Mouse (Mus musculus) MEL (cell line): ENCODE data around the gene Ergic2. TPM values are rescaled to one million over a fixed set of nuclear protein-coding genes. Genes with fewer than 3 reads are reported as not detected.

Experiments used
- DNase-seq: peaks from one replicate; pipeline ENCODE4 v3.0.0; 2011; ENCODE audit warnings: low read depth, low spot score
- H3K27ac ChIP-seq: 2 replicates; pipeline ENCODE4 v1.5.1; 2012; ENCODE audit warnings: low read depth, mild to moderate bottlenecking, control low read depth, low read length, moderate library complexity; ENCODE audit not compliant: control insufficient read depth
- H3K27me3 ChIP-seq, 2 experiments: fragments of 150-350 bp in 1 of 2; sonication (generic) in 1 of 2; 2 replicates each; pipeline ENCODE4 v1.6.1; 2012; ENCODE audit warnings: low read length in 2 of 2, mild to moderate bottlenecking in 2 of 2, improper control_type of control experiment in 1 of 2, moderate library complexity in 1 of 2; ENCODE audit not compliant: insufficient read depth in 2 of 2, control insufficient read depth in 1 of 2
- H3K36me3 ChIP-seq, 2 experiments: 2 replicates each; pipeline ENCODE4 v1.6.1; 2012 to 2014; ENCODE audit warnings: low read length in 2 of 2, improper control_type of control experiment in 1 of 2, inconsistent platforms in 1 of 2, mild to moderate bottlenecking in 1 of 2; ENCODE audit not compliant: insufficient read depth in 2 of 2, control insufficient read depth in 1 of 2
- H3K4me1 ChIP-seq, 2 experiments: fragments of 150-350 bp in 1 of 2; sonication (generic) in 1 of 2; 2 replicates each; pipeline ENCODE4 v1.6.1; 2012; ENCODE audit warnings: low read length in 2 of 2, improper control_type of control experiment in 1 of 2, mild to moderate bottlenecking in 1 of 2; ENCODE audit not compliant: insufficient read depth in 2 of 2, control insufficient read depth in 1 of 2
- H3K4me3 ChIP-seq, 2 experiments: fragments of 150-350 bp in 1 of 2; sonication (generic) in 1 of 2; 2 replicates each; pipeline ENCODE4 v1.5.1; 2012; ENCODE audit warnings: low read depth in 2 of 2, low read length in 2 of 2, mild to moderate bottlenecking in 2 of 2, moderate library complexity in 2 of 2, control low read depth in 1 of 2, improper control_type of control experiment in 1 of 2; ENCODE audit not compliant: control insufficient read depth in 1 of 2, insufficient read depth in 1 of 2
- H3K79me2 ChIP-seq: 2 replicates; pipeline ENCODE4 v1.6.1; 2012; ENCODE audit warnings: mild to moderate bottlenecking, low read length, moderate library complexity; ENCODE audit not compliant: control insufficient read depth, poor library complexity, insufficient read depth
- H3K9ac ChIP-seq: 2 replicates; pipeline ENCODE4 v1.6.1; 2012; ENCODE audit warnings: low read depth, mild to moderate bottlenecking, control low read depth, low read length, moderate library complexity; ENCODE audit not compliant: control insufficient read depth, poor library complexity, severe bottlenecking
- H3K9me3 ChIP-seq: fragments of 150-350 bp; sonication (generic); replicated peaks from 2 replicates; pipeline ENCODE4 v1.6.1; 2012; ENCODE audit warnings: mild to moderate bottlenecking, low read length, improper control_type of control experiment, moderate library complexity; ENCODE audit not compliant: insufficient read depth
- CTCF ChIP-seq, 3 experiments: IDR thresholded peaks in 2 of 3; conservative IDR thresholded peaks in 1 of 3; 2 replicates each; pipeline ENCODE4 v1.5.1; 2011 to 2012; ENCODE audit warnings: low read length in 3 of 3, low read depth in 2 of 3, mild to moderate bottlenecking in 2 of 3, improper control_type of control experiment in 1 of 3, inconsistent platforms in 1 of 3, mixed read lengths in 1 of 3, moderate library complexity in 1 of 3; ENCODE audit not compliant: control insufficient read depth in 1 of 3, insufficient read depth in 1 of 3, poor library complexity in 1 of 3, severe bottlenecking in 1 of 3
- E2F4 ChIP-seq: IDR thresholded peaks from 2 replicates; pipeline ENCODE4 v1.6.1; 2011; ENCODE audit warnings: low read depth, low read length, improper control_type of control experiment, borderline replicate concordance
- ELF1 ChIP-seq: IDR thresholded peaks from 2 replicates; pipeline ENCODE4 v1.6.1; 2014; ENCODE audit warnings: low read depth, mild to moderate bottlenecking, inconsistent platforms, low read length, improper control_type of control experiment, moderate library complexity
- ETS1 ChIP-seq: IDR thresholded peaks from 2 replicates; pipeline ENCODE4 v1.6.1; 2012; ENCODE audit warnings: low read depth, mild to moderate bottlenecking, inconsistent platforms, low read length, improper control_type of control experiment, moderate library complexity
- HCFC1 ChIP-seq: IDR thresholded peaks from 2 replicates; pipeline ENCODE4 v1.6.1; 2012; ENCODE audit warnings: low read depth, mild to moderate bottlenecking, inconsistent platforms, low read length, improper control_type of control experiment, moderate library complexity
- JUND ChIP-seq: IDR thresholded peaks from 2 replicates; pipeline ENCODE4 v1.6.1; 2011; ENCODE audit warnings: low read depth, mild to moderate bottlenecking, improper control_type of control experiment, low read length
- MAX ChIP-seq: IDR thresholded peaks from 2 replicates; pipeline ENCODE4 v1.6.1; 2011; ENCODE audit warnings: low read length, improper control_type of control experiment
- MEF2A ChIP-seq: IDR thresholded peaks from 2 replicates; pipeline ENCODE4 v1.6.1; 2014; ENCODE audit warnings: low read depth, mild to moderate bottlenecking, inconsistent platforms, low read length, improper control_type of control experiment; ENCODE audit not compliant: poor library complexity, insufficient replicate concordance, severe bottlenecking; ENCODE audit errors: extremely low read depth
- NELFE ChIP-seq: IDR thresholded peaks from 2 replicates; pipeline ENCODE4 v1.6.1; 2011; ENCODE audit warnings: low read depth, low read length, improper control_type of control experiment
- NRF1 ChIP-seq: IDR thresholded peaks from 2 replicates; pipeline ENCODE4 v1.6.1; 2014; ENCODE audit warnings: low read depth, mild to moderate bottlenecking, inconsistent platforms, low read length, improper control_type of control experiment, moderate library complexity; ENCODE audit not compliant: poor library complexity, insufficient read depth, severe bottlenecking
- POLR2AphosphoS2 ChIP-seq: IDR thresholded peaks from 2 replicates; pipeline ENCODE4 v1.6.1; 2011; ENCODE audit warnings: low read length, improper control_type of control experiment
- RAD21 ChIP-seq: IDR thresholded peaks from 2 replicates; pipeline ENCODE4 v1.6.1; 2011; ENCODE audit warnings: mild to moderate bottlenecking, low read depth, low read length, improper control_type of control experiment
- SIN3A ChIP-seq: IDR thresholded peaks from 2 replicates; pipeline ENCODE4 v1.6.1; 2012; ENCODE audit warnings: low read length, improper control_type of control experiment, inconsistent platforms
- SMC3 ChIP-seq: IDR thresholded peaks from 2 replicates; pipeline ENCODE4 v1.6.1; 2011; ENCODE audit warnings: low read depth, low read length, improper control_type of control experiment
- TBP ChIP-seq: IDR thresholded peaks from 2 replicates; pipeline ENCODE4 v1.8.0; 2011; ENCODE audit warnings: low read depth, low read length, improper control_type of control experiment
- TCF12 ChIP-seq: IDR thresholded peaks from 2 replicates; pipeline ENCODE4 v1.6.1; 2014; ENCODE audit warnings: low read depth, mild to moderate bottlenecking, inconsistent platforms, low read length, improper control_type of control experiment, moderate library complexity
- USF2 ChIP-seq, 2 experiments: IDR thresholded peaks; 2 replicates each; pipeline ENCODE4 v1.6.1; 2011 to 2012; ENCODE audit warnings: improper control_type of control experiment in 2 of 2, low read length in 2 of 2, borderline replicate concordance in 1 of 2, inconsistent platforms in 1 of 2, low read depth in 1 of 2, mild to moderate bottlenecking in 1 of 2; ENCODE audit not compliant: insufficient read depth in 1 of 2
- ZC3H11A ChIP-seq: IDR thresholded peaks from 2 replicates; pipeline ENCODE4 v1.6.1; 2012; ENCODE audit warnings: low read depth, mild to moderate bottlenecking, inconsistent platforms, low read length, improper control_type of control experiment
- ZKSCAN1 ChIP-seq: IDR thresholded peaks from 2 replicates; pipeline ENCODE4 v1.6.1; 2012; ENCODE audit warnings: low read depth, mild to moderate bottlenecking, inconsistent platforms, low read length, improper control_type of control experiment, moderate library complexity
- polyA plus RNA-seq, 2 experiments: library from polyadenylated mRNA; stranded (reverse) in 1 of 2; unstranded in 1 of 2; fragments of >175 nt in 1 of 2; fragments of >200 nt in 1 of 2; gene quantifications; 2 replicates each; pipeline versions ENCODE4 v1.2.1 to v1.2.4; 2012; ENCODE audit warnings: low replicate concordance in 2 of 2, low read depth in 1 of 2; ENCODE audit not compliant: insufficient read length in 2 of 2, insufficient read depth in 1 of 2, missing spikeins in 1 of 2
- total RNA-seq: library from RNA; depleted of rRNA; stranded (reverse); fragments of 300-350 nt; gene quantifications from 2 replicates; pipeline ENCODE4 v1.2.3, GENCODE M21; 2012

Gene Ergic2
- total and polyA plus RNA-seq, 3 experiments, result 41.8 to 84.9 TPM; not detected in 1

DNA sequence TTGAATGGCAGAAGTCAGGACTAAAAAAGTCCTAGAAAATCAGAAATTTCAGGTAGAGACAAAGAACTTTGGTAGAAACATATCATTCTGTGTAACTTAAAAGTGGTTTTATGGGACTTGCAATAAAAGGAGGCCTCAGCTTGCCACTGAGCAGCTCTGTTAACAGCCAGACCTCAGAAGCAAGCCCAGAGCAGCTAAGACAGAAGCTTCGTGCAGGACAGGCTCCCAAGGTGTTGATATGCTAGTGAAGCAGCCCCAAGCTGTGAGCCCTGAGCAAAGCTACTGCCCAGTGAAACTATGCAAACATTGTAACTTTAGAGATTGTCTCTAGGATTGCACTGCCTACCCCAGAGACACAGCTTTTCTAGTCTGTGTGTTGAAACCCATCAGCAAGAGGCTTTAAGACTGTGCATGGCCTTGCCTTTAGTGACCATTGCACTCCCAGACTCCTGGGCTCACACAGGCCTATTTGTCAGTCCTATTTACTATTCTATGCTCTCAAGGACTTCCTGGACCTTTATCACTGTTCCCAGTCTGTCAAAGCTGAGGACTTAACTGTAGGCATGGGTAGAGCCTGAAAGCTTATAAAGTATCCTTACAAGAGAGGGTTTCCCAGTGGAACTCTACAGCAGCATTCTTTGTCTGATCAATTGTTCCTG lies 43.4 kb upstream of the Ergic2 start:
- Histone ChIP-seq H3K27me3 (peaks cover 0 to 2% of the 10 kb centered on the region in 2 experiments; a peak in 3 of 4 replicates), H3K9me3 (no peaks in the 10 kb centered on the region), H3K9ac (no peak overlapping the region), H3K79me2 (no peaks in the 10 kb centered on the region), H3K4me3 (no peak overlapping the region)
- TF ChIP-seq ZKSCAN1 (no peak), NELFE (no peak)
- TF ChIP-seq, all 39 proteins: peak for 0
- H3K27ac ChIP-seq, result no peak overlapping the region
- DNase-seq, result no peak
- H3K4me1 ChIP-seq, result no peaks in the 10 kb centered on the region
- H3K36me3 ChIP-seq, result no peaks in the 10 kb centered on the region

GRCm38 (mm10) chr6:148249221-148249620 lies 37.0 kb upstream of the Ergic2 start:
- Histone ChIP-seq H3K27me3 (peaks cover 0 to 2% of the 10 kb centered on the region in 2 experiments; a peak in 3 of 4 replicates), H3K36me3 (no peaks in the 10 kb centered on the region), H3K9me3 (no peaks in the 10 kb centered on the region), H3K9ac (no peak overlapping the region), H3K4me3 (no peak overlapping the region)
- DNase-seq, result no peak
- TF ChIP-seq TBP (no peak), TCF12 (no peak), MEF2A (no peak), MAX (no peak), NRF1 (no peak), ELF1 (no peak)
- TF ChIP-seq, all 39 proteins: peak for 0
- Histone ChIP-seq H3K4me1 (no peaks in the 10 kb centered on the region), H3K27ac (no peak overlapping the region), H3K79me2 (no peaks in the 10 kb centered on the region)

DNA sequence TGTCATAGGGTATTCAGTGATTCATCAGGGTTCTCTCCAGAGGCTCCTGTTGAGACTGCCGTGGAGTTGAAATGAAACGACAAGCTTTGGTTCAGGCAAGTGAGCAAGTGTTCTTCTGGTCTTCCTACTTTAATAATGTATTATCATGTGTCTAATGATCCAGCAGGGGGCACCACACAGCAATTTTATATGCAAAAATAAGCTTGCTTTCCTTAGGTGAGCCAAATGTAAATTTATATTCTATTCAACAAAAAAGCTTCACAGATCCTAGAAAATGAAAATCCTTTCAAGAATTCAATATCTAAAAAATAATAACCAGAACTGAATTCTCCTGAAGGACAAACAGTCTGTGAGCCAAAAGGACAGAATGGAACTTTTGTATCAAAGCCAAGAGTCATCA lies 36.5 kb upstream of the Ergic2 start:
- no peaks in the 10 kb centered on the region for H3K9me3 ChIP-seq
- no peak overlapping the region for H3K9ac ChIP-seq
- H3K79me2 ChIP-seq, result no peaks in the 10 kb centered on the region
- peak; percentile 69 for DNase-seq
- no peaks in the 10 kb centered on the region for H3K4me1 ChIP-seq
- no peak overlapping the region for H3K27ac ChIP-seq
- no peak overlapping the region for H3K4me3 ChIP-seq
- H3K27me3 ChIP-seq, result peaks cover 0 to 2% of the 10 kb centered on the region in 2 experiments; a peak in 3 of 4 replicates
- no peaks in the 10 kb centered on the region for H3K36me3 ChIP-seq
- TF ChIP-seq ZC3H11A (peak; percentile 56), SMC3 (peak; percentile 80), E2F4 (no peak), ETS1 (no peak), CTCF (IDR thresholded peaks at IDR 0.05 in 2 of 3, conservative IDR thresholded peaks at IDR 0.05 in 1 of 3; ENCODE audit: control insufficient read depth in 1 of 3, insufficient read depth in 1 of 3, low read depth in 2 of 3, low read length in 3 of 3, poor library complexity in 1 of 3, severe bottlenecking in 1 of 3) (peak; percentile 7 to 74 (median 31); a peak in 3 of 6 replicates), JUND (no peak), HCFC1 (no peak), NELFE (no peak), USF2 (IDR thresholded peaks at IDR 0.05; ENCODE audit: borderline replicate concordance in 1 of 2, insufficient read depth in 1 of 2, low read depth in 1 of 2, low read length in 2 of 2) (no peak), SIN3A (no peak), POLR2AphosphoS2 (no peak), RAD21 (peak; percentile 79)
- TF ChIP-seq, all 39 proteins: peak for 4
